ENCODE assay signal across 11 mouse cellular contexts in the genomic region with DNA sequence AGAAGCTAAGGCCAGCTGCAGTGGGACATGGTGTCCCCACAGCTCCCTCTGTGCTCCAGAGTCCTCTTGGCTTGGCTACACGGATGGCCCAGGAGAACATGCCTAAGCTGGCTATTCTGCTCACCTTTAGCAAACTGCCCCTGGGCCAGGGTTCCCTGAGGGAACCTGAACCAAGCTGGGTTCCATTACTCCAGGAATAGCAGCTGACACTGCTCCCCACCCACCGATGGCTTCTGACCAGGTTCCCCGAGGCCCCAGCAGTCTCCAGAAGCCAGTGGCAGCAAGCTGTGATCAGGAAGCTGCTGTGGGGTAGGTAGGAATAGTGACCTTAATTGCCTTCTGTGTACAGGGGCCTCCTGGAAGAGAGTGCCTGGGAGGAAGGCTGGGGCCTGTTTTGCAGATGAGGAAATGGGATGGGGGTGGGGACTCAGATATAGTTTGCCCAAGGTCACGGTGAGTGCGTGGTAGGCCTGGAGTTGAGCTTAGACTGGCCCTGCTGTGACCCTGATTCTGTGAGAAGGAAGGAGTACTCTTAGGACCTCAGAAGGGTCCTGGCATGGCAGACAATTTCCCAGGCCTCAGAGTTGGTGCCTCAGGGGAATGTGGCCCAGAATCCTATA. TPM values are rescaled to one million over a fixed set of nuclear protein-coding genes. Genes with fewer than 3 reads are reported as not detected.
DNase-seq lines count a peak whose midpoint lies in the region; ATAC-seq lines count a peak whose summit lies in the region.
"Had no signal": no experiment of that assay in that cellular context is flagged by ENCODE, and none has a peak within 500 bp of the region (broad histone marks: within the 10 kb centered on the region; RNA-seq: fewer than 3 reads in every experiment).

No protein-coding gene starts in this region.

- ATAC-seq in embryonic facial prominence, embryonic 13.5 days (ENCODE audit: insufficient number of reproducible peaks, insufficient read depth, low FRiP score, low TSS enrichment, low read depth) = no peak
- ATAC-seq in monocyte, adult 5-6 weeks (replicated peaks; ENCODE audit: insufficient number of reproducible peaks, low FRiP score, low TSS enrichment, poor library complexity, severe bottlenecking) = peak; percentile 37

- no peak overlapping the region for H3K4me2 ChIP-seq in embryonic facial prominence, embryonic 13.5 days

- H3K9ac ChIP-seq in embryonic facial prominence, embryonic 13.5 days = no peak overlapping the region

- H3K27me3 ChIP-seq in embryonic facial prominence, embryonic 13.5 days = no peaks in the 10 kb centered on the region

- no peak overlapping the region for H3K4me3 ChIP-seq in embryonic facial prominence, embryonic 13.5 days

- no peaks in the 10 kb centered on the region for H3K9me3 ChIP-seq in embryonic facial prominence, embryonic 13.5 days

- H3K4me1 ChIP-seq in embryonic facial prominence, embryonic 13.5 days = peaks cover 62% of the 10 kb centered on the region

- 24% methylated on average over 5 of the region's 5 CpGs for WGBS in embryonic facial prominence, embryonic 13.5 days

- no peaks in the 10 kb centered on the region for H3K36me3 ChIP-seq in embryonic facial prominence, embryonic 13.5 days

- peak; percentile 31 for DNase-seq in kidney, postnatal 10 days
- no peak for DNase-seq in kidney, postnatal 36 days
- peak; percentile 30 for DNase-seq in heart, postnatal 4 days
- no peak for DNase-seq in thymus, postnatal 0 days (ENCODE audit: low spot score)
- no peak for DNase-seq in spleen, postnatal 36 days (ENCODE audit: low spot score in 2 of 2)
- no peak for DNase-seq in urinary bladder, postnatal 10 days (ENCODE audit: low spot score)
- DNase-seq: cerebellum, adult 18-20 months had no signal

- H3K27ac ChIP-seq in embryonic facial prominence, embryonic 13.5 days = peak overlapping the region; percentile 83

RNA-seq across cellular contexts. Expression of a gene that starts 20.4 kb away (rescaled TPM):
- polyA plus RNA-seq in embryonic facial prominence, embryonic 13.5 days (2015; fragmentation: Nextera tagmentation; extraction: Ambion mirVana) = 49.2 and 50.9 TPM in 2 replicates
- 10 to 100 TPM; 41.1 to 46.8 TPM for total RNA-seq in heart, postnatal 4 days (2021)
- 5.1 to 9.4 TPM (median 8.6 TPM) in 3 replicates for total RNA-seq in monocyte, adult 5-6 weeks (2017)
- 49.4 and 50.9 TPM in 2 replicates for polyA plus RNA-seq in thymus, postnatal 0 days (2015; fragmentation: Nextera tagmentation; extraction: Ambion mirVana)

RNA-seq across cellular contexts. Expression of a gene that starts 34.8 kb away (rescaled TPM):
- polyA plus RNA-seq in embryonic facial prominence, embryonic 13.5 days (2015; fragmentation: Nextera tagmentation; extraction: Ambion mirVana) = 2.1 and 2.8 TPM in 2 replicates
- under 1 TPM; 0.50 TPM for total RNA-seq in heart, postnatal 4 days (2021)
- not detected in 3 replicates for total RNA-seq in monocyte, adult 5-6 weeks (2017)
- not detected in 2 replicates for polyA plus RNA-seq in thymus, postnatal 0 days (2015; fragmentation: Nextera tagmentation; extraction: Ambion mirVana)
- total RNA-seq: hematopoietic stem cell, adult 5-6 weeks; left cerebral cortex, postnatal 25 days had no signal

RNA-seq across cellular contexts. Expression of a gene that starts 47.5 kb away (rescaled TPM):
- 13.0 and 15.9 TPM in 2 replicates for polyA plus RNA-seq in embryonic facial prominence, embryonic 13.5 days (2015; fragmentation: Nextera tagmentation; extraction: Ambion mirVana)
- 10 to 100 TPM; 30.9 to 31.4 TPM for total RNA-seq in heart, postnatal 4 days (2021)
- total RNA-seq in monocyte, adult 5-6 weeks (2017) = 21.1 to 28.9 TPM (median 23.0 TPM) in 3 replicates
- polyA plus RNA-seq in thymus, postnatal 0 days (2015; fragmentation: Nextera tagmentation; extraction: Ambion mirVana) = 8.0 and 9.5 TPM in 2 replicates

RNA-seq across cellular contexts. Expression of a gene that starts 58.4 kb away (rescaled TPM):
- polyA plus RNA-seq in embryonic facial prominence, embryonic 13.5 days (2015; fragmentation: Nextera tagmentation; extraction: Ambion mirVana) = 86.0 and 102 TPM in 2 replicates
- total RNA-seq in heart, postnatal 4 days (2021) = 10 to 100 TPM; 27.5 to 30.6 TPM
- 0.78 TPM in 1 of 3 replicates, not detected in the others for total RNA-seq in monocyte, adult 5-6 weeks (2017)
- polyA plus RNA-seq in thymus, postnatal 0 days (2015; fragmentation: Nextera tagmentation; extraction: Ambion mirVana) = 7.1 and 7.3 TPM in 2 replicates

Comparison
In these comparisons a context has a peak if more than half of its experiments do, and no peak if none do; other contexts are left out.
1. DNase-seq: peak in kidney, postnatal 10 days (single experiment) and heart, postnatal 4 days (single experiment); none in kidney, postnatal 36 days (0 of 2), thymus, postnatal 0 days (single experiment), spleen, postnatal 36 days (0 of 2) and urinary bladder, postnatal 10 days (single experiment).